Mouse (Mus musculus) spleen, adult 10 weeks (tissue): Measurements from ENCODE around the gene Drg2. TPM values are rescaled to one million over a fixed set of nuclear protein-coding genes. Genes with fewer than 3 reads are reported as not detected.

Experiments used
- polyA plus RNA-seq: library from polyadenylated mRNA; stranded (reverse); fragments of 350-450 nt; fragmentation: Illumina TruSeq; extraction: RNeasy Lipid Tissue Mini Kit (QIAGEN cat#74804); gene quantifications from one replicate; pipeline ENCODE4 v1.2.3, GENCODE M21; 2015; ENCODE audit warnings: low replicate concordance; ENCODE audit not compliant: insufficient read depth

Drg2 gene
- 37.8 TPM for polyA plus RNA-seq

DNA sequence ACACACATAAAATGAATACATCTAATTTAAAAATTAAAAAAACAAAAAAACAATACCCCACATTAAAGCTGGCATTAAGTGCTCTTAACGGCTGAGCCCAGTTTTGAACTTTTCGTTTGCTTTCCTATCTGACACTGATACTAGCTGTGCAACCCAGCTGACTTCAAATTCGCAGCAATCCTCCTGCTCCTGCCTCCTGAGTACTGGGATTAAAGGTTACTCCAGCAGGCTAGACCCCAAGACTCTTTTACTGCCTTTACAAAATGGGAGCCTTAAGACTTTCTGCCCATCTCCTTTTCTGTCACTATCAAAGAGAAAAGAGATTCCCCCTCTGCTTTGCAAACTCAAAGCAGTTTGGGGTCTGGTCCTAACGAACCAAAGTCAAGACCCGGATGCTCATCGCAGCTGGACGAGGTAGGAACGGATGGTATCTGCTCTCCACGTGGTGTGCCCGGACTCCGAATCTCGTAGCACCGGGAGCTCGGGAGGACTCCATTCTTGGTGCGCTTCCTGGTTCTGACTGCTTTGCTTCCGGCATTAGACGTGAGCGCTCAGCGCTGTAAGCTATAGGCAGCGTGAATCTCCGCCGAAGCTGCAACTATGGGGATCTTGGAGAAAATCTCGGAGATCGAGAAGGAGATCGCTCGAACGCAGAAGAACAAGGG, at the start of gene Drg2:
Gene Drg2, plus strand, starts transcription at position 512 of the 665 bp plus-strand sequence.

DNA sequence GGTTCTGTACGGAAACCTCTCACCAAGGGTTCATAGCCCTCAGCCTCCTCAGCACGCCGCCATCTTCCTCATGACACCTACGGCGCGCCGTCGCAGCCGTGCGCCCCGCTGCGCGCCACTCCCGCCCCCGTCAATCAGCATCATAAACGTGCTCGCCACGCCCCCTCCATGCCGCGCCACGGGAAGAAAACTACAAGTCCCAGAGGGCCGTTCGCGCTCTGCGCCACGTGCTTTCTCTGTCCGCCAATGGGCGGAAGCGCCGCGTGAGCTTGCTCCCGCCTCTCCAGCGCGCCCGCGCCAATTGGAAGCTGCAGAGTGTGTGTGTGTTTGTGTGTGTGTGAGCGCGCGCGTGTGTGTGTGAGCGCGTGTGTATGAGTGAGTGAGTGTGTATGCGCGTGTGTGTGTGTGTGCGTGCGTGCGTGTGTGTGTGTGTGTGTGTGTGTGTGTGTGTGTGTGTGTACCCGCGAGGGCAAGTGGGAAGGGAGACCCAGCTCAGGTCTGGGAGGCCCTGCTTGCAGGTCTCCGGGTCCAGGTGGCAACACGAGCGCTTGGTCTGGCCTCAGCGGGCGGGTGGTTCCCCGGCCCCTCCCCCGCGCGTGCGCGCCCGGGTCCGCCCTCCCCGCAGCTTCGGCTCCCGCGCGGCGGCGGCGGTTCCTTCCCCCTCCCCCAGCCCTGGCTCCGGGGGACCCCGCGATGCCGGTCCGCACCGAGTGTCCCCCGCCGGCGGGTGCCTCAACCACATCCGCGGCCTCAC, 37.3 kb upstream of the Drg2 start, which contains the start of gene Gid4:
Gene Gid4, plus strand, starts transcription at position 183 of the 754 bp plus-strand sequence.

DNA sequence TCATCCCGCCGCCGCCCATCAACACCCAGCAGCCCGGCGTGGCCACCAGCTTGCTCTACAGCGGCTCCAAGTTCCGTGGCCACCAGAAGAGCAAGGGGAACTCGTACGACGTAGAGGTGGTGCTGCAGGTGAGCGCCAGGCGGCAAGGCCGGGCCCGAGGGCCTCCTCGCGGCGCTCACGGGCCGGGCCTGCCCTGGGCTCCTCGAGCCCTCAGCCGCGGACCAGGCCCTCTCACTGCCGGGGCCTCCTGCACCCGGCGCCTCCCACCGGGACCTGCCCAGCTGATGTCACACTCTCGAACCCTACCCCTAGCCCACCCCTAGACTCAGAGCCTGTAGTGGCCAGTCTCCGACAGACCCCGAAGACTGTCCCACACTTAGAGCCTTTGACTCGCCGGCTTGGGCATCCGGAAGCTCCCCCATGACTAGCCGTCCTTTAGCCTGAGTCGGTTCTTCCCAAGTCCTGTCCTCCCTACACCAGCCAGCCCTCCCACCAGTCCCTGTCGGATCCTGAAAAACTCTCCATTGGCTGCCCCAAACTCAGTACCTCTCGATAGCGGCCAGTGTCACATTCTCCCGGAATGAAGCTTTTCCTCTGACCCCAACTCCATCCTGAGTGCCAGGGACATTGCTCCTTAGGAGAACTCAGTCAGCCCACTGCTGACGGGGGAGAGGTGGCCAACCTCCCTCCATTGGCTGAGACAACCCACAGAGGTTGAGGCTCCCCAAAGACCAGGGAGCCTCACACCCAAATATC, 36.5 kb upstream of the Drg2 start, which contains the start of gene Atpaf2:
Gene Atpaf2, minus strand, starts transcription at position 741 of the 756 bp plus-strand sequence.

DNA sequence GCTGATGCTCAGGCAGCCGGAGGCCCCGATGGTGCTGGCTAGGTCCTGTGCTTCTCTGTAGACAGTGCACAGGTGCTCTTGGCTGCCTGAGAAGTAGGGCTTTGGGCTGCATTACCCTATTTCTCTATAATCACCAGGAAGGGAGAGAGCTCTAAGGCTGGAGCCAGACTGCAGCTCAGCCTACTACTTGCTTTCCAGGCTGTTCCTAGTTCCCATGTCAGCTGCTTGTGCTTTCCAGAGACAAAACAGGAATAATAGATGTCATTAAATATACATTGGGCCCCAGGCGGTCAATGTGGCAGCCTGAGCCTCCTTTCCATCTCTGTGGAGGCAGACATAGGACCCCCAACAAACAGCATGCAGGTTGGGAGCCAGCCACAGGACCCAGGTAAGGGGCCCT, 14.6 kb downstream of the Drg2 start, which contains the start of gene Myo15:
Gene Myo15, plus strand, starts transcription at position 301 of the 400 bp plus-strand sequence.

Other genes with a start within 250 kb of the Drg2 start
- gene Srebf1, start 232.0 kb upstream of the Drg2 start, polyA plus RNA-seq: 19.8 TPM
- gene Tom1l2, start 101.7 kb upstream of the Drg2 start, polyA plus RNA-seq: 21.1 TPM
- gene Drc3, start 101.3 kb upstream of the Drg2 start, polyA plus RNA-seq: 0.36 TPM
- gene Gid4, start 37.4 kb upstream of the Drg2 start, polyA plus RNA-seq: 23.6 TPM
- 24.9 TPM for gene Atpaf2, start 36.1 kb upstream of the Drg2 start, polyA plus RNA-seq
- 0.14 TPM for gene Myo15, start 14.7 kb downstream of the Drg2 start, polyA plus RNA-seq
- gene Alkbh5, start 81.8 kb downstream of the Drg2 start, polyA plus RNA-seq: 38.1 TPM
- 6.9 TPM for gene Llgl1, start 245.1 kb downstream of the Drg2 start, polyA plus RNA-seq